Mouse (Mus musculus): ENCODE data around the gene Xntrpc. TPM values are rescaled to one million over a fixed set of nuclear protein-coding genes. Genes with fewer than 3 reads are reported as not detected.

Gene Xntrpc
- 2.3 and 5.2 TPM in 2 replicates for polyA plus RNA-seq (2012; rRNA removed; ENCODE audit: low replicate concordance)

DNA sequence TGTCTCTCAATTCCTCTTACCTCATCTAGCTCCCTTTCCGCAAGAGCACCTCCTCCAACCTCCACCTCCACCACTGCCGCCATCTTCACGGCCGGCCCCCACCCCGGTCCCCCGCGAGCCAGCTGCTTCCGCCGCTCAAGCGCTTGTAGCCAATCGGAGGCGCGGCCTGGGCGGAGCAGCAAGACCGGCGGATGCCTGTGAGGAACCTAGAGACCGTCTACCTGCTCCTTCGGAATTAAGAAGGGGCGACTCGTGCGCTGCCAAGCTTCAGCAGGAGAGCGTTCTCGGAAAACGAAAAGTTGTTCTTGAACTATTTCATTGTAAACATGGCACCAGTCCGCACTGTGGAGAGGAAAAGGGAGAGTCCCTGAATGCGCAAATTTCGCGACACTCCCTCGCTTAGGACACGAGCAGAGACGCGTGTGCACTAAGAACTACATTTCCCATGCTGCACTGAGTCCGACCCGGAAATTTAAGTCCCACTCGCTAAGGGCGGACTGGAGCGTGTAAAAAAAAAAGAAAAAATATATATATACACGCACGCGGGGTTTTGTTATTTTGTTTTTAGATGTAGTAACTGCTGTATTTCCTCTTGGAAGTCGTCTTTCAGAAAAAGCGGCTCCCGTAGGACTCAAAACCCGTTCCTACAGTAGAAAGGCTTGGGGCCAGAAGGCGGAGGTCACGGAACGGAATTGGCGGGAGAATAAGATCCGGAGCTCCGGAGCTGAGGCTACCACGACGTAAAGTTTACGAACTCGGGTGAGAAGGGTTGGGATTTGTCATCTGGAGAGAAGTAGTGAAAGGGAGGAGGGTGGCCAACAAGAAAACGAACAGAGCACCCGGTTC lies at the start of gene Xntrpc, which contains the start of the genes Rnf121 and Xndc1:
Gene Xntrpc, plus strand, starts transcription at position 668 of the 846 bp plus-strand sequence.
Gene Rnf121, minus strand, starts transcription at position 424 of the 846 bp plus-strand sequence.
Gene Xndc1, plus strand, starts transcription at position 466 of the 846 bp plus-strand sequence.

GRCm38 (mm10) chr7:102018590-102018989 lies 46.9 kb upstream of the Xntrpc start, which contains the start of gene Il18bp:
Gene Il18bp (minus strand): TSS chr7:102018690.

GRCm38 (mm10) chr7:102082816-102083215 lies 17.3 kb downstream of the Xntrpc start, which contains the start of gene Trpc2:
Gene Trpc2 (plus strand): TSS chr7:102083116.

GRCm38 (mm10) chr7:102101487-102101886 lies 36.0 kb downstream of the Xntrpc start, which contains the start of gene Art1:
Gene Art1 (plus strand): TSS chr7:102101743.

DNA sequence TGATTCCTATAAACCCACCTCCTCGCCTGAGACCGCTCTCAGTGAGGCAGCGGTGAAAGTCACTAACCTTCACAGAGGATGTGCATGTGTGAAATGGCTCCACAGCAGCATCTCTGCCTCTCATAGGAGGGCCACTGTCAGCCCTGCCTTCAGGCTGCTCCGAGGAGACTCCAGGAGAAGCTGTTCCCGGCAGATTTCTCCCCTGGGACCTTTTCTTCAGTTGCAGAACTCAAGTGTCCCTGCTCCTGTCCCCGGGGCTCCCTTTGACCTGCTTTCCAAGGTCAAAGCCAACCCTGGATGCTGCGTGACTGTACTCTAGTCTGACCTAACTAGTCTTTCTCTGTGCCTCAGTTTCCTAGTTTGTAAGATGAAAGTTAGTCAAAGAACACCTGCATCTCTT lies 43.7 kb downstream of the Xntrpc start, which contains the start of gene Art5:
Gene Art5, minus strand, starts transcription at position 319 of the 400 bp plus-strand sequence.

GRCm38 (mm10) chr7:102116579-102117331 lies 51.2 kb downstream of the Xntrpc start, which contains the start of gene Chrna10:
Gene Chrna10 (minus strand): TSS chr7:102116828.

Other genes starting within 250 kb of the Xntrpc start
- gene Phox2a, start 247.4 kb upstream of the Xntrpc start, polyA plus RNA-seq (2012; rRNA removed; ENCODE audit: low replicate concordance) = 0.09 TPM in 1 of 2 replicates, not detected in the other
- gene Inppl1, start 227.5 kb upstream of the Xntrpc start, polyA plus RNA-seq (2012; rRNA removed; ENCODE audit: low replicate concordance) = 78.0 and 106 TPM in 2 replicates
- 103 and 151 TPM in 2 replicates for gene Folr2, start 208.5 kb upstream of the Xntrpc start, polyA plus RNA-seq (2012; rRNA removed; ENCODE audit: low replicate concordance)
- 56.2 and 63.2 TPM in 2 replicates for gene Anapc15, start 202.0 kb upstream of the Xntrpc start, polyA plus RNA-seq (2012; rRNA removed; ENCODE audit: low replicate concordance)
- gene Folr1, start 194.9 kb upstream of the Xntrpc start, polyA plus RNA-seq (2012; rRNA removed; ENCODE audit: low replicate concordance) = 1.2 and 3.9 TPM in 2 replicates
- gene Lamtor1, start 159.8 kb upstream of the Xntrpc start, polyA plus RNA-seq (2012; rRNA removed; ENCODE audit: low replicate concordance) = 304 and 439 TPM in 2 replicates
- 0.46 and 2.9 TPM in 2 replicates for gene Tomt, start 159.4 kb upstream of the Xntrpc start, polyA plus RNA-seq (2012; rRNA removed; ENCODE audit: low replicate concordance)
- gene Lrrc51, start 131.8 kb upstream of the Xntrpc start, polyA plus RNA-seq (2012; rRNA removed; ENCODE audit: low replicate concordance) = 21.2 and 32.2 TPM in 2 replicates
- gene Numa1, start 131.6 kb upstream of the Xntrpc start, polyA plus RNA-seq (2012; rRNA removed; ENCODE audit: low replicate concordance) = 76.3 and 105 TPM in 2 replicates
- 15.3 and 21.4 TPM in 2 replicates for gene Il18bp, start 47.0 kb upstream of the Xntrpc start, polyA plus RNA-seq (2012; rRNA removed; ENCODE audit: low replicate concordance)
- 40.8 and 63.7 TPM in 2 replicates for gene Rnf121, start 244 bp upstream of the Xntrpc start, polyA plus RNA-seq (2012; rRNA removed; ENCODE audit: low replicate concordance)
- gene Xndc1, start 202 bp upstream of the Xntrpc start, polyA plus RNA-seq (2012; rRNA removed; ENCODE audit: low replicate concordance) = 17.6 and 38.4 TPM in 2 replicates
- 0.62 TPM in 1 of 2 replicates, not detected in the other for gene Trpc2, start 17.4 kb downstream of the Xntrpc start, polyA plus RNA-seq (2012; rRNA removed; ENCODE audit: low replicate concordance)
- gene Art1, start 36.0 kb downstream of the Xntrpc start, polyA plus RNA-seq (2012; rRNA removed; ENCODE audit: low replicate concordance) = 0.32 TPM in 1 of 2 replicates, not detected in the other
- 0.53 and 0.95 TPM in 2 replicates for gene Art5, start 43.8 kb downstream of the Xntrpc start, polyA plus RNA-seq (2012; rRNA removed; ENCODE audit: low replicate concordance)
- 0.09 TPM in 1 of 2 replicates, not detected in the other for gene Chrna10, start 51.1 kb downstream of the Xntrpc start, polyA plus RNA-seq (2012; rRNA removed; ENCODE audit: low replicate concordance)
- gene Nup98, start 144.5 kb downstream of the Xntrpc start, polyA plus RNA-seq (2012; rRNA removed; ENCODE audit: low replicate concordance) = 14.6 and 24.5 TPM in 2 replicates
- 82.8 and 130 TPM in 2 replicates for gene Pgap2, start 144.5 kb downstream of the Xntrpc start, polyA plus RNA-seq (2012; rRNA removed; ENCODE audit: low replicate concordance)
- gene Rhog, start 190.3 kb downstream of the Xntrpc start, polyA plus RNA-seq (2012; rRNA removed; ENCODE audit: low replicate concordance) = 80.6 and 108 TPM in 2 replicates
- 62.2 and 89.1 TPM in 2 replicates for gene Stim1, start 202.1 kb downstream of the Xntrpc start, polyA plus RNA-seq (2012; rRNA removed; ENCODE audit: low replicate concordance)